Mouse (Mus musculus): Measurements from ENCODE around the gene Cutc.

DNA sequence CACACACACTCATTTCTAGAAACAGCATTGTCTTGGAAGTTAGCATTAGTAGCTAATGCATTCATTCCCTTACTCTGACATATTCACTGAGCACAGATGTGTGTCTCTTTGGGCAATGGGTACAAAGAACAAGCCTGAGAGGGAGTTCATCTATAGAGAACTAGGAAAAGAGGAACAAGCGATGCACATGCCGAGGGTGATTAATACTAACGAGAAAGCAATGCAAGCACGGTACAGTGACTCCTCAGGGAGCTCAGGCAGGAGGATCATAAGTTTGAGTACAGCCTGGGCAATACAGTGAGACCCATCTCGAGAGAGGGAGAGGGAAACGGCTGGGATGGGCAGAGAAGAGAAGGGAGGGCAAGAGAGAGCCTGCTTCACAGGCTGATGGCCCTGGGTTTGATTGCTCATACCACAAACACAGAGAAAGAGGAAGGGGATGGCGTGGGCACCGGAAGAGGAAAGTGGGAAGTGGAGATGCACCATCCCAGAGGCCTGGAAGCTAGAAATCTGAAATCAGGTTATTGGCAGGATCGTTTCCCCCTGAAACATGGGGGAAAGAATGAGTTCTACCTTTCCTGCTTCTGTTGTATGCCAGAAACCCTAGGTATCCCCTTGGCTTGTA is 48.7 kb downstream of the Cutc start:
- TF ChIP-seq CTCF (IDR thresholded peaks at IDR 0.05; ENCODE audit: low read depth) = no peak
- TF ChIP-seq EP300 (IDR thresholded peaks at IDR 0.05; ENCODE audit: low read depth) = no peak
